In the genomic region with DNA sequence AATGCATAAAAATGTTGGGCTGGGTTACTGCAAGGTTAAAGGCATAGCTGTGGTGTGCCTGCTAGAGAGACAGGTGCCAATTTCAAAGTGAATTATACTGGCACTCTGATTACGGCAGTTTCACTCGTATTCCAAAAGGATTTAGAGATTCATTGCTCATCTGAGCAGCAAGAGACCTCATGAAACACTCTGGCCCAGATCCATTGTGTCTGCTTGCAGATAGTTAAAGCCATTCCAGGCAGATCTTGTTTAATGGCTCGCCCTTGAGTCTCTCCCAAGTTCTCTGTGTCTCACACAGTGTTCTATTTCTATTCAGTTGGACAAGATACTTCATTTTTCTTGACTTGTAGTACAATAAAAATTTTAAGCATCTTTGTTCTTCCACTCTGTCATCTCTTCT, we compare ENCODE assay signal across 16 mouse cellular contexts.
A peak's percentile ranks its signal among the peaks of the same experiment; 100 is the strongest.
DNase-seq lines count a peak whose midpoint lies in the region; ATAC-seq and TF ChIP-seq lines count a peak whose summit lies in the region.
"Had no signal": no experiment of that assay in that cellular context is flagged by ENCODE, and none has a peak within 500 bp of the region (broad histone marks: within the 10 kb centered on the region; RNA-seq: fewer than 3 reads in every experiment).

No protein-coding gene starts in this region.

- no peak for ATAC-seq in heart, embryonic 12.5 days (ENCODE audit: insufficient number of reproducible peaks, low FRiP score)
- ATAC-seq: activated CD4-positive, CD25-positive, alpha-beta regulatory T cell, adult 4 months; midbrain, embryonic 15.5 days had no signal

- TF ChIP-seq CTCF in brain, embryonic 14.5 days (IDR thresholded peaks at IDR 0.05; ENCODE audit: borderline replicate concordance, extremely low read depth, insufficient read depth, insufficient read length), result no peak

- H3K4me1 ChIP-seq in heart, embryonic 12.5 days (replicated peaks), result no peaks in the 10 kb centered on the region
- H3K4me1 ChIP-seq: heart, embryonic 15.5 days; hindbrain, embryonic 13.5 days; midbrain, embryonic 15.5 days; neural tube, embryonic 12.5 days had no signal

- peak; percentile 63 for DNase-seq in heart, adult 11 months
- DNase-seq in lung, postnatal 10 days, result peak; percentile 3
- no peak for DNase-seq in lung, postnatal 36 days
- DNase-seq in brain, embryonic 14.5 days (ENCODE audit: low read depth), result peak; percentile 43
- DNase-seq in gastrocnemius, postnatal 10 days, result peak; percentile 5
- no peak for DNase-seq in right cerebral cortex, postnatal 10 days (ENCODE audit: low spot score in 2 of 2)
- DNase-seq: cerebellum, adult 8-10 months; kidney, adult 8-10 months; liver; lung, postnatal 4 days had no signal

- H3K27ac ChIP-seq in heart, embryonic 12.5 days (ENCODE audit: poor library complexity, severe bottlenecking), result no peak overlapping the region
- H3K27ac ChIP-seq: heart, embryonic 15.5 days; hindbrain, embryonic 13.5 days; midbrain, embryonic 15.5 days; neural tube, embryonic 12.5 days had no signal

- no peak overlapping the region for H3K9ac ChIP-seq in heart, embryonic 12.5 days
- H3K9ac ChIP-seq: heart, embryonic 15.5 days; hindbrain, embryonic 13.5 days; midbrain, embryonic 15.5 days; neural tube, embryonic 12.5 days had no signal

- no peaks in the 10 kb centered on the region for H3K36me3 ChIP-seq in heart, embryonic 12.5 days
- H3K36me3 ChIP-seq: heart, embryonic 15.5 days; hindbrain, embryonic 13.5 days; midbrain, embryonic 15.5 days; neural tube, embryonic 12.5 days had no signal

- 76% methylated on average over 3 of the region's 3 CpGs for WGBS in heart, embryonic 12.5 days

- TF ChIP-seq POLR2A in brain, embryonic 14.5 days (IDR thresholded peaks at IDR 0.05; ENCODE audit: borderline replicate concordance, extremely low read depth, insufficient read depth, insufficient read length, poor library complexity, severe bottlenecking), result no peak

- H3K4me3 ChIP-seq in heart, embryonic 12.5 days, result no peak overlapping the region
- H3K4me3 ChIP-seq: heart, embryonic 15.5 days; hindbrain, embryonic 13.5 days; midbrain, embryonic 15.5 days; neural tube, embryonic 12.5 days had no signal

- H3K27me3 ChIP-seq in heart, embryonic 12.5 days (replicated peaks), result no peaks in the 10 kb centered on the region
- H3K27me3 ChIP-seq: heart, embryonic 15.5 days; hindbrain, embryonic 13.5 days; midbrain, embryonic 15.5 days; neural tube, embryonic 12.5 days had no signal

- H3K9me3 ChIP-seq in heart, embryonic 12.5 days (replicated peaks), result no peaks in the 10 kb centered on the region
- H3K9me3 ChIP-seq: heart, embryonic 15.5 days; hindbrain, embryonic 13.5 days; midbrain, embryonic 15.5 days; neural tube, embryonic 12.5 days had no signal

- no peak overlapping the region for H3K4me2 ChIP-seq in heart, embryonic 12.5 days
- H3K4me2 ChIP-seq: heart, embryonic 15.5 days; hindbrain, embryonic 13.5 days; midbrain, embryonic 15.5 days; neural tube, embryonic 12.5 days had no signal

Comparison
In these comparisons a context has a peak if more than half of its experiments do, and no peak if none do; other contexts are left out.
1. DNase-seq: peak in heart, adult 11 months (single experiment), lung, postnatal 10 days (single experiment), brain, embryonic 14.5 days (single experiment) and gastrocnemius, postnatal 10 days (single experiment); none in lung, postnatal 36 days (single experiment) and right cerebral cortex, postnatal 10 days (0 of 2).